Mouse (Mus musculus) gastrocnemius, postnatal 4 days (tissue): Measurements from ENCODE around the gene Fbxo48. TPM values are rescaled to one million over a fixed set of nuclear protein-coding genes. Genes with fewer than 3 reads are reported as not detected.

Experiments used
- total RNA-seq, 2 experiments: library from RNA; stranded (reverse); gene quantifications; 2 replicates each; pipeline ENCODE4 v1.2.3; 2021

Fbxo48 gene
- total RNA-seq, 2 experiments from 2014 or later, result 2.2 to 2.5 TPM

Other genes with a start within 250 kb of the Fbxo48 start
- gene Egfr, start 199.2 kb upstream of the Fbxo48 start, total RNA-seq, result 10 to 100 TPM; 32.9 to 40.1 TPM
- gene Cnrip1, start 100.2 kb downstream of the Fbxo48 start, total RNA-seq, result 10 to 100 TPM; 14.0 to 14.9 TPM
- gene Plek, start 101.0 kb downstream of the Fbxo48 start, total RNA-seq, result 1 to 10 TPM; 4.4 to 4.5 TPM
- gene Ppp3r1, start 207.9 kb downstream of the Fbxo48 start, total RNA-seq, result 100 to 1,000 TPM; 121 to 124 TPM
- gene Wdr92, start 230.7 kb downstream of the Fbxo48 start, total RNA-seq, result 1 to 10 TPM; 8.9 to 9.6 TPM